26 mouse cellular contexts compared by ENCODE assay signal in the genomic region with DNA sequence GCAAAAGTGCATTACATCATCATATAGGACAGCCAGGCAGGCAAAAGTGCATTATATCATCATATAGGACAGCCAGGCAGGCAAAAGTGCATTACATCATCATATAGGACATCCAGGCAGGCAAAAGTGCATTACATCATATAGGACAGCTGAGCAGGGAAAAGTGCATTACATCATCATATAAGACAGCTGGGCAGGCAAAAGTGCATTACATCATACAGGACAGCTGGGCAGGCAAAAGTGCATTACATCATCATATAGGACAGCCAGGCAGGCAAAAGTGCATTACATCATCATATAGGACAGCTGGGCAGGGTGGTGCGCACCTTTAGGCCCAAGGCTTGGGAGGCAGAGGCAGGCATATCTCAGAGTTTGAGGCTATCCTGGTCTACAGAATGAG. TPM values are rescaled to one million over a fixed set of nuclear protein-coding genes. Genes with fewer than 3 reads are reported as not detected.
DNase-seq lines count a peak whose midpoint lies in the region; ATAC-seq and TF ChIP-seq lines count a peak whose summit lies in the region.
"Had no signal": no experiment of that assay in that cellular context is flagged by ENCODE, and none has a peak within 500 bp of the region (broad histone marks: within the 10 kb centered on the region; RNA-seq: fewer than 3 reads in every experiment).

No protein-coding gene starts in this region.

- H3K4me2 ChIP-seq in liver, postnatal 0 days (ENCODE audit: low read depth, low read length), result no peak overlapping the region
- H3K4me2 ChIP-seq: embryonic facial prominence, embryonic 13.5 days; embryonic facial prominence, embryonic 15.5 days; forebrain, embryonic 12.5 days had no signal

- H3K9me3 ChIP-seq in liver, postnatal 0 days (ENCODE audit: low read length), result no peaks in the 10 kb centered on the region
- H3K9me3 ChIP-seq: embryonic facial prominence, embryonic 13.5 days; embryonic facial prominence, embryonic 15.5 days; forebrain, embryonic 10.5 days had no signal

- no peak overlapping the region for H3K4me3 ChIP-seq in cerebellum, adult 2 months (replicated peaks; ENCODE audit: insufficient read depth, low read depth, low read length)
- H3K4me3 ChIP-seq in liver, postnatal 0 days (ENCODE audit: low read depth, low read length), result no peak overlapping the region
- H3K4me3 ChIP-seq: embryonic facial prominence, embryonic 13.5 days; embryonic facial prominence, embryonic 15.5 days; erythroblast, embryonic 14.5 days; forebrain, embryonic 10.5 days; forebrain, embryonic 12.5 days had no signal

- H3K27me3 ChIP-seq in cerebellum, adult 2 months (ENCODE audit: control insufficient read depth, insufficient read depth, low read length), result no peaks in the 10 kb centered on the region
- peaks cover 35% of the 10 kb centered on the region for H3K27me3 ChIP-seq in liver, postnatal 0 days (ENCODE audit: insufficient read depth, low read length)
- H3K27me3 ChIP-seq: CH12.LX had no signal

- TF ChIP-seq CTCF in cerebellum, adult 2 months (IDR thresholded peaks at IDR 0.05; ENCODE audit: borderline replicate concordance, insufficient read depth, low read depth, low read length), result no peak
- no peak for TF ChIP-seq CTCF in liver, postnatal 0 days (IDR thresholded peaks at IDR 0.05; ENCODE audit: low read depth)

- WGBS in cerebellum, adult 2 months, result 100% methylated on average over 1 of the region's 1 CpGs
- WGBS in liver, postnatal 0 days (ENCODE audit: insufficient replicate concordance), result 86% methylated on average over 1 of the region's 1 CpGs

- DNase-seq in cerebellum, adult 11-12 months, result peak; percentile 14
- DNase-seq in cerebellum, adult 2 months, result no peak
- peak; percentile 12 for DNase-seq in cerebellum, adult 9-11 months
- DNase-seq in cerebellum, postnatal 4 days (ENCODE audit: low spot score in 2 of 2), result no peak
- DNase-seq in heart, postnatal 4 days, result peak; percentile 2
- DNase-seq in heart, postnatal 10 days, result no peak
- peak; percentile 45 for DNase-seq in MN1 (ENCODE audit: low spot score)
- no peak for DNase-seq in liver, postnatal 0 days
- DNase-seq: adrenal gland, adult 2 months; adrenal gland, postnatal 10 days; adrenal gland, postnatal 25 days; B cell, adult 2 months; cerebellum, adult 8-10 months; cerebellum, postnatal 25 days; embryo, embryonic 11 days had no signal

- H3K36me3 ChIP-seq in liver, postnatal 0 days (replicated peaks; ENCODE audit: insufficient read depth, low read length), result no peaks in the 10 kb centered on the region
- H3K36me3 ChIP-seq: embryonic facial prominence, embryonic 13.5 days; embryonic facial prominence, embryonic 15.5 days; forebrain, embryonic 10.5 days; forebrain, embryonic 12.5 days; G1E had no signal

- no peak for ATAC-seq in liver, postnatal 0 days
- ATAC-seq: CD4-positive, CD25-positive, alpha-beta regulatory T cell, adult 4 months; forebrain, embryonic 14.5 days; forebrain, embryonic 16.5 days had no signal

- H3K9ac ChIP-seq in liver, postnatal 0 days (replicated peaks), result no peak overlapping the region
- H3K9ac ChIP-seq: embryonic facial prominence, embryonic 13.5 days; embryonic facial prominence, embryonic 15.5 days; forebrain, embryonic 12.5 days had no signal

- TF ChIP-seq EP300 in liver, postnatal 0 days (IDR thresholded peaks at IDR 0.05; ENCODE audit: low read depth), result no peak

- H3K4me1 ChIP-seq in cerebellum, adult 2 months (ENCODE audit: control insufficient read depth, insufficient read depth, low read length), result peaks cover 4% of the 10 kb centered on the region; the same call in 1 of the 2 replicates
- H3K4me1 ChIP-seq in liver, postnatal 0 days (ENCODE audit: insufficient read depth), result no peaks in the 10 kb centered on the region

- intact Hi-C loops in heart, postnatal 10 days (cut with DNase I), result no loop called here

- H3K27ac ChIP-seq in cerebellum, adult 2 months (ENCODE audit: insufficient read depth, low read length), result no peak overlapping the region
- no peak overlapping the region for H3K27ac ChIP-seq in liver, postnatal 0 days (ENCODE audit: low read depth)
- H3K27ac ChIP-seq: embryonic facial prominence, embryonic 13.5 days; embryonic facial prominence, embryonic 15.5 days; forebrain, embryonic 10.5 days; forebrain, embryonic 12.5 days had no signal

- TF ChIP-seq POLR2A in cerebellum, adult 2 months (IDR thresholded peaks at IDR 0.05; ENCODE audit: borderline replicate concordance, insufficient read depth, low read length), result no peak

RNA-seq across cellular contexts. Expression of gene Ttc34, which starts 15.4 kb away (rescaled TPM):
- 1.5 and 2.6 TPM in 2 replicates for polyA plus RNA-seq in cerebellum, adult 2 months (2012; rRNA removed)
- total RNA-seq in heart, postnatal 4 days (2021), result under 1 TPM; 0.26 to 0.41 TPM
- under 1 TPM; 0.17 to 0.45 TPM for total RNA-seq in heart, postnatal 10 days (2021)
- polyA plus RNA-seq in liver, postnatal 0 days (2015; fragmentation: Nextera tagmentation; extraction: Ambion mirVana), result not detected in 2 replicates
- total RNA-seq: CH12.LX; common myeloid progenitor, adult 5-6 weeks had no signal
- polyA plus RNA-seq: CD4-positive, CD25-positive, alpha-beta regulatory T cell, adult 4 months; erythroblast, embryonic 14.5 days; G1E had no signal

RNA-seq across cellular contexts. Expression of gene Mmel1, which starts 16.7 kb away (rescaled TPM):
- polyA plus RNA-seq in cerebellum, adult 2 months (2012; rRNA removed), result 2.7 and 3.3 TPM in 2 replicates
- under 1 TPM; 0.21 to 0.72 TPM for total RNA-seq in heart, postnatal 4 days (2021)
- under 1 TPM; 0.32 to 0.48 TPM for total RNA-seq in heart, postnatal 10 days (2021)
- 0.80 and 0.98 TPM in 2 replicates for polyA plus RNA-seq in liver, postnatal 0 days (2015; fragmentation: Nextera tagmentation; extraction: Ambion mirVana)
- total RNA-seq: common myeloid progenitor, adult 5-6 weeks had no signal
- polyA plus RNA-seq: CD4-positive, CD25-positive, alpha-beta regulatory T cell, adult 4 months had no signal

RNA-seq across cellular contexts. Expression of gene Fam213b, which starts 46.2 kb away (rescaled TPM):
- 171 and 180 TPM in 2 replicates for polyA plus RNA-seq in cerebellum, adult 2 months (2012; rRNA removed)
- 10 to 100 TPM; 37.8 to 39.7 TPM for total RNA-seq in heart, postnatal 4 days (2021)
- 10 to 100 TPM; 61.7 to 64.3 TPM for total RNA-seq in heart, postnatal 10 days (2021)
- 5.9 and 6.5 TPM in 2 replicates for polyA plus RNA-seq in liver, postnatal 0 days (2015; fragmentation: Nextera tagmentation; extraction: Ambion mirVana)
- total RNA-seq: G1E had no signal
- polyA plus RNA-seq: G1E had no signal

Comparison
In these comparisons a context has a peak if more than half of its experiments do, and no peak if none do; other contexts are left out.
1. DNase-seq: peak in cerebellum, adult 11-12 months (single experiment), cerebellum, adult 9-11 months (single experiment), heart, postnatal 4 days (single experiment) and MN1 (single experiment); none in cerebellum, adult 2 months (0 of 2), cerebellum, postnatal 4 days (0 of 2), heart, postnatal 10 days (0 of 2) and liver, postnatal 0 days (single experiment).